Mouse (Mus musculus): ENCODE results near the gene Defb42. TPM values are rescaled to one million over a fixed set of nuclear protein-coding genes. Genes with fewer than 3 reads are reported as not detected.

Defb42 gene
- polyA plus RNA-seq, 1 experiment from 2014 or later: 0.67 TPM

GRCm38 (mm10) chr14:63050769-63051168 lies 4.0 kb downstream of the Defb42 start:
- Histone ChIP-seq H3K4me1 (replicated peaks; ENCODE audit: control insufficient read depth, insufficient read depth, low read length) (peaks cover 4% of the 10 kb centered on the region; the same call in 1 of the 2 replicates), H3K4me3 (ENCODE audit: low read depth, low read length) (no peak overlapping the region), H3K9me3 (ENCODE audit: control insufficient read depth, low read length) (no peaks in the 10 kb centered on the region), H3K36me3 (ENCODE audit: control insufficient read depth, insufficient read depth, low read length) (no peaks in the 10 kb centered on the region), H3K9ac (ENCODE audit: low read depth, low read length) (no peak overlapping the region), H3K27ac (ENCODE audit: low read depth, low read length) (no peak overlapping the region), H3K4me2 (no peak overlapping the region), H3K27me3 (replicated peaks; ENCODE audit: control insufficient read depth, insufficient read depth, low read length) (no peaks in the 10 kb centered on the region)
- DNase-seq (ENCODE audit: low spot score) (peak; percentile 66), ATAC-seq (replicated peaks; ENCODE audit: low FRiP score) (0 out of 2 replicates have a peak, but pooled peaks have one; percentile 49)
- WGBS: 17% methylated on average over 5 of the region's 5 CpGs

DNA sequence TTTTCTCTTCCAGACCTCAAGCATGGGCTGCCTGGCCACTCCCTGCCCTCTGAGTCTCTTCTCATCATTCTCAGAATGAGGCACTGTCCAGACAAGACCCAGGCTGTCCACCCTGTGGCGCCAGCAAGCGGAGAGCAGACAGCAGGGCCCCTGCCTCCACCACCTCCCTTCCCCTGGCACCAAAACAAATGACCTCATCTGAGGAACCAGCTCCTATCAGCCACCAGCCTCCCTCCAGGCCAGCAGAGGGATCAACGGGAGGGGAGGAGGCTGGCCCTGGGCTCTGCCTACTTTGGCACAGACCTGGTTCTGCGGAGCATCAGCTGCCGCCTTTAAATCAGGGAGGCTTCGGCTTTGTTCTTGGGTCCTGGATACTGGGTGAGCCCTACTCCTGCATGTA lies 7.9 kb downstream of the Defb42 start:
- no peak for DNase-seq (ENCODE audit: low spot score)
- Histone ChIP-seq H3K27me3 (replicated peaks; ENCODE audit: control insufficient read depth, insufficient read depth, low read length) (no peaks in the 10 kb centered on the region), H3K4me1 (replicated peaks; ENCODE audit: control insufficient read depth, insufficient read depth, low read length) (peaks cover 4% of the 10 kb centered on the region), H3K27ac (ENCODE audit: low read depth, low read length) (no peak overlapping the region), H3K4me3 (ENCODE audit: low read depth, low read length) (no peak overlapping the region), H3K4me2 (no peak overlapping the region), H3K36me3 (ENCODE audit: control insufficient read depth, insufficient read depth, low read length) (no peaks in the 10 kb centered on the region), H3K9ac (ENCODE audit: low read depth, low read length) (no peak overlapping the region), H3K9me3 (ENCODE audit: control insufficient read depth, low read length) (no peaks in the 10 kb centered on the region)
- WGBS: 30% methylated on average over 6 of the region's 6 CpGs
- ATAC-seq (replicated peaks; ENCODE audit: low FRiP score): peak; percentile 76

DNA sequence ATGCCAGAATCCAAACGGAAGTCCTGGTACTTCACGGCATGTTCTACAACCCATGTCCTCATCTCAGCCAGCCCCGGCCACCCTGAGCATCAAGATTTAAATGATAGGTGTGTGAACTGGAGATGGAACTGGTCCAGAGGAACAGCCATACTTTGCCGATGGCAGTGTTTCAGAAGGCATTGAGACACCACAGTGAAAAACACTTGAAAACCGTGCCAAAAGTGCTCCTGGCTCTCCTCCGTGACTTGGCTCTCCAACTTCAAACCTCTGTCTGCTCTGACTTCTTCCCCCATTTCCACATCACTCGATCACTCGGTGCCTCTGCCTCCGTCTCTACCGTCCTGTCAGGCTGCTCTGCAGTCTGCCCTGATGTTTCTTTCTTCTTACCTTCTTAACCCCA lies 13.6 kb downstream of the Defb42 start:
- Histone ChIP-seq H3K9me3 (ENCODE audit: control insufficient read depth, low read length) (no peaks in the 10 kb centered on the region), H3K36me3 (ENCODE audit: control insufficient read depth, insufficient read depth, low read length) (no peaks in the 10 kb centered on the region), H3K4me2 (no peak overlapping the region), H3K27ac (ENCODE audit: low read depth, low read length) (no peak overlapping the region), H3K27me3 (replicated peaks; ENCODE audit: control insufficient read depth, insufficient read depth, low read length) (no peaks in the 10 kb centered on the region), H3K4me1 (replicated peaks; ENCODE audit: control insufficient read depth, insufficient read depth, low read length) (peaks cover 18% of the 10 kb centered on the region), H3K4me3 (ENCODE audit: low read depth, low read length) (no peak overlapping the region), H3K9ac (ENCODE audit: low read depth, low read length) (no peak overlapping the region)
- ATAC-seq (replicated peaks; ENCODE audit: low FRiP score): no peak
- 68% methylated on average over 10 of the region's 10 CpGs for WGBS
- DNase-seq (ENCODE audit: low spot score): no peak

DNA sequence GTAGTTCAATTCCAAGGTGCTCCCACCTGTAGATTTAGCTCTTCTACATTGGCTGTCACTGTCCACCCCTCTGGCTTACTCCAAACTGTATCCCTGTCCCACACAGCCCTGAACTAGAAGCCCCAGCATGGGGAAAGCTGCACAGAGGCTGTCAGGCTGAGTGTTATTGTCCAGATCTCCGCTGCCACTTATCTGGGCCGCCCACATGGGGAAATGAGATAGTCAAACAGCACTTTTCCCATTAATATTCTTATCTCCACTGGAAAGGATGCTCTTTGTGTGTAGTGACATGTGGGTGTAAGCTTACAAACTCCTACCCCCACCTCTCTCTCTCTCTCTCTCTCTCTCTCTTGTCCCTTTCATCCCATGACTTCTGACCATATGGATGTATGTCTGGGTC lies 15.4 kb downstream of the Defb42 start:
- Histone ChIP-seq H3K9me3 (ENCODE audit: control insufficient read depth, low read length) (no peaks in the 10 kb centered on the region), H3K36me3 (ENCODE audit: control insufficient read depth, insufficient read depth, low read length) (no peaks in the 10 kb centered on the region), H3K4me2 (peak overlapping the region; percentile 28; the same call in 1 of the 2 replicates), H3K4me1 (replicated peaks; ENCODE audit: control insufficient read depth, insufficient read depth, low read length) (peaks cover 23% of the 10 kb centered on the region), H3K9ac (ENCODE audit: low read depth, low read length) (peak overlapping the region; percentile 36; the same call in 1 of the 2 replicates), H3K27me3 (replicated peaks; ENCODE audit: control insufficient read depth, insufficient read depth, low read length) (no peaks in the 10 kb centered on the region), H3K4me3 (ENCODE audit: low read depth, low read length) (no peak overlapping the region), H3K27ac (ENCODE audit: low read depth, low read length) (peak overlapping the region; percentile 71)
- DNase-seq (ENCODE audit: low spot score) (peak; percentile 56), ATAC-seq (replicated peaks; ENCODE audit: low FRiP score) (peak; percentile 91)
- WGBS: 24% methylated on average over 2 of the region's 2 CpGs

DNA sequence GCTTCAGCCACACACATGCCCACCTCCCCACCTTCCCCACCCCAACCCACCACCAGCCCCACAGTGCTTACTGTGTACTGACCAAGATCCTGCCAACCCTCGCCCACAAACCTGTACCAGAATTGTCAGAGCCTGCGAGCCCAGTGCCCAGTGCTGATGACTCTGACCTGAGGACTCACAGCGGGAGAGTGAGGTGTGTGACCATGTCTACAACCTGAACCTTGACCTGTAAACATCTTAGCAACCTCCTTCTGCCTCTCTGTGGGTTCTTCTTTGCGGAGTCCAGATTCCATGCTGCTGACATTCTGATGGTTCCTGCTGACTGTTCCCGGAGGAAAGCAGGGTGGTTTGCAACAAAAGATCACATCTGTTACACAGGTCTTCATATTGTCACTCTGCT lies 18.6 kb downstream of the Defb42 start:
- whole genome bisulfite sequencing: 82% methylated on average over 5 of the region's 5 CpGs
- Histone ChIP-seq H3K9ac (ENCODE audit: low read depth, low read length) (no peak overlapping the region), H3K27me3 (replicated peaks; ENCODE audit: control insufficient read depth, insufficient read depth, low read length) (no peaks in the 10 kb centered on the region; the same call in 1 of the 2 replicates)

GRCm38 (mm10) chr14:63066630-63067310 lies 20.0 kb downstream of the Defb42 start:
- Histone ChIP-seq H3K9me3 (ENCODE audit: control insufficient read depth, low read length) (no peaks in the 10 kb centered on the region), H3K9ac (ENCODE audit: low read depth, low read length) (no peak overlapping the region), H3K36me3 (ENCODE audit: control insufficient read depth, insufficient read depth, low read length) (no peaks in the 10 kb centered on the region), H3K27ac (ENCODE audit: low read depth, low read length) (peak overlapping the region; percentile 69; the same call in 1 of the 2 replicates), H3K4me3 (ENCODE audit: low read depth, low read length) (no peak overlapping the region), H3K4me2 (no peak overlapping the region), H3K27me3 (replicated peaks; ENCODE audit: control insufficient read depth, insufficient read depth, low read length) (no peaks in the 10 kb centered on the region; the same call in 1 of the 2 replicates), H3K4me1 (replicated peaks; ENCODE audit: control insufficient read depth, insufficient read depth, low read length) (peaks cover 28% of the 10 kb centered on the region)
- ATAC-seq (replicated peaks; ENCODE audit: low FRiP score): no peak
- peak; percentile 73 for DNase-seq (ENCODE audit: low spot score)
- WGBS: 19% methylated on average over 16 of the region's 16 CpGs

More for the DNA sequence above, 18.6 kb downstream of the Defb42 start:
- H3K27ac ChIP-seq (ENCODE audit: low read depth, low read length): no peak overlapping the region
- H3K36me3 ChIP-seq (ENCODE audit: control insufficient read depth, insufficient read depth, low read length): no peaks in the 10 kb centered on the region
- no peaks in the 10 kb centered on the region for H3K9me3 ChIP-seq (ENCODE audit: control insufficient read depth, low read length)
- H3K4me1 ChIP-seq (replicated peaks; ENCODE audit: control insufficient read depth, insufficient read depth, low read length): peaks cover 37% of the 10 kb centered on the region
- H3K4me3 ChIP-seq (ENCODE audit: low read depth, low read length): no peak overlapping the region
- ATAC-seq (replicated peaks; ENCODE audit: low FRiP score) (no peak), DNase-seq (ENCODE audit: low spot score) (no peak)
- no peak overlapping the region for H3K4me2 ChIP-seq

DNA sequence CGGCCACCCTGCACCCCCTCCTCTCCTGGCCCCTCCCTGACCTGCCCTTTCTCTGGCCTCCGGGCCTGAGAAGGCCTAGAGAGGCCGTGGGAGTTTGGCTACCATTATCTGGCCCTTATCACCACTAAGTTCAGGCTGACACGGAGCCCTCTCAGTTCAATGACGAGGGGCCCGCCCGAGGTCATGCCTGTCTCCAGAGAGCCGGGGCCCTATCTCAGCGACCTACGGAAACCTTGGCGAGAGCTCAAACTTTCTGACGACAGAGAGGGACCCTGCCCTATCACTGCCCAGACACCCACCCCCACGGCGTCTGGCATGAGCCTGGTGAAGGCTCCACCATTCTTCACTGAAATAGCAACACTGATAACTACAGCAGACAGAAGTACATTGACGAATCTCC lies 20.9 kb downstream of the Defb42 start:
- DNase-seq (ENCODE audit: low spot score) (peak; percentile 68), ATAC-seq (replicated peaks; ENCODE audit: low FRiP score) (peak; percentile 88)
- Histone ChIP-seq H3K4me2 (peak overlapping the region; percentile 55), H3K27ac (ENCODE audit: low read depth, low read length) (peak overlapping the region; percentile 69; the same call in 1 of the 2 replicates), H3K9me3 (ENCODE audit: control insufficient read depth, low read length) (no peaks in the 10 kb centered on the region), H3K4me3 (ENCODE audit: low read depth, low read length) (no peak overlapping the region), H3K9ac (ENCODE audit: low read depth, low read length) (peak overlapping the region; percentile 41), H3K4me1 (replicated peaks; ENCODE audit: control insufficient read depth, insufficient read depth, low read length) (peaks cover 21% of the 10 kb centered on the region), H3K36me3 (ENCODE audit: control insufficient read depth, insufficient read depth, low read length) (no peaks in the 10 kb centered on the region), H3K27me3 (replicated peaks; ENCODE audit: control insufficient read depth, insufficient read depth, low read length) (peaks cover 5% of the 10 kb centered on the region; the same call in 1 of the 2 replicates)
- 9% methylated on average over 15 of the region's 15 CpGs for WGBS

All from liver, embryonic 11.5 days (tissue).